24 mouse cellular contexts compared by ENCODE assay signal in the genomic region with DNA sequence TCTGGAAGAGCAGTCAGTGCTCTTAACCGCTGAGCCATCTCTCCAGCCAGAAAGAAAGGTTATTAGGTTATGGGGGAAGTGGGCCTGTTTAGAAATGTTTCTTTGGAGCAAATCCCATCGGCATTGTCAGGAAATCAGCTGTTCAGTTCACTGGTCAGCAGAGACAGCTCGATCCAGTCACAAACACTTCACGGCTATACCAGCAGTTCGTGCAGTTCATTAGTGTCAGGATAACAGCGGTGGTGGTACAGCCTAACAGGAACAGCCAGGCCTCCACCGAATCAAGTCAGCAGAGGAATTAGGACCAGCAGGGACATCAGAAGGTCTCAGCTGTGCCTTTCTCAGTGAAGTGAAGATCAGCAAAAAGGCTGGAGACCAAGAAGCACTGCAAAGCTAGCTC. TPM values are rescaled to one million over a fixed set of nuclear protein-coding genes. Genes with fewer than 3 reads are reported as not detected.
DNase-seq lines count a peak whose midpoint lies in the region; ATAC-seq and TF ChIP-seq lines count a peak whose summit lies in the region.
"Had no signal": no experiment of that assay in that cellular context is flagged by ENCODE, and none has a peak within 500 bp of the region (broad histone marks: within the 10 kb centered on the region; RNA-seq: fewer than 3 reads in every experiment).

No protein-coding gene starts in this region.

- TF ChIP-seq EP300 in lung, postnatal 0 days (IDR thresholded peaks at IDR 0.05) = no peak

- no peaks in the 10 kb centered on the region for H3K4me1 ChIP-seq in lung, embryonic 14.5 days (ENCODE audit: insufficient read depth)
- H3K4me1 ChIP-seq in lung, postnatal 0 days (ENCODE audit: insufficient read depth, low read depth, low read length) = no peaks in the 10 kb centered on the region
- H3K4me1 ChIP-seq in midbrain, embryonic 14.5 days (ENCODE audit: control insufficient read depth, insufficient read depth, low read length) = no peaks in the 10 kb centered on the region
- H3K4me1 ChIP-seq: embryonic facial prominence, embryonic 12.5 days; embryonic facial prominence, embryonic 15.5 days; forebrain, embryonic 12.5 days; forebrain, embryonic 15.5 days; heart, embryonic 12.5 days; heart, embryonic 15.5 days had no signal

- peaks cover 4% of the 10 kb centered on the region; the same call in 1 of the 2 replicates for H3K9me3 ChIP-seq in lung, embryonic 14.5 days (ENCODE audit: low read depth, low read length)
- peaks cover 3% of the 10 kb centered on the region; the same call in 1 of the 2 replicates for H3K9me3 ChIP-seq in lung, postnatal 0 days (ENCODE audit: low read length)
- peaks cover 3% of the 10 kb centered on the region; the same call in 1 of the 2 replicates for H3K9me3 ChIP-seq in midbrain, embryonic 14.5 days (ENCODE audit: control insufficient read depth, low read length)

- TF ChIP-seq CTCF in lung, embryonic 14.5 days (IDR thresholded peaks at IDR 0.05; ENCODE audit: low read depth) = no peak
- TF ChIP-seq CTCF in lung, postnatal 0 days (IDR thresholded peaks at IDR 0.05) = no peak

- no peak overlapping the region for H3K9ac ChIP-seq in lung, embryonic 14.5 days
- H3K9ac ChIP-seq in lung, postnatal 0 days (replicated peaks; ENCODE audit: low read depth) = no peak overlapping the region
- H3K9ac ChIP-seq in midbrain, embryonic 14.5 days (replicated peaks; ENCODE audit: low read length) = no peak overlapping the region
- H3K9ac ChIP-seq: embryonic facial prominence, embryonic 12.5 days; embryonic facial prominence, embryonic 15.5 days; forebrain, embryonic 12.5 days; forebrain, embryonic 15.5 days; heart, embryonic 12.5 days; heart, embryonic 15.5 days; hindbrain, embryonic 14.5 days had no signal

- H3K27me3 ChIP-seq in lung, embryonic 14.5 days (ENCODE audit: insufficient read depth, low read length) = no peaks in the 10 kb centered on the region
- H3K27me3 ChIP-seq in lung, postnatal 0 days (replicated peaks; ENCODE audit: insufficient read depth, low read length) = no peaks in the 10 kb centered on the region
- no peaks in the 10 kb centered on the region for H3K27me3 ChIP-seq in midbrain, embryonic 14.5 days (ENCODE audit: control insufficient read depth, insufficient read depth, low read length)
- H3K27me3 ChIP-seq: embryonic facial prominence, embryonic 12.5 days; embryonic facial prominence, embryonic 15.5 days; forebrain, embryonic 12.5 days; forebrain, embryonic 15.5 days; heart, embryonic 12.5 days; heart, embryonic 15.5 days had no signal

- no peak overlapping the region for H3K4me3 ChIP-seq in lung, embryonic 14.5 days (ENCODE audit: low read depth, low read length)
- no peak overlapping the region for H3K4me3 ChIP-seq in lung, postnatal 0 days (ENCODE audit: low read depth, low read length)
- H3K4me3 ChIP-seq in midbrain, embryonic 14.5 days (replicated peaks; ENCODE audit: low read depth, low read length) = no peak overlapping the region
- H3K4me3 ChIP-seq: embryonic facial prominence, embryonic 12.5 days; embryonic facial prominence, embryonic 15.5 days; forebrain, embryonic 12.5 days; forebrain, embryonic 15.5 days; heart, embryonic 12.5 days; heart, embryonic 15.5 days had no signal

- no peak for ATAC-seq in lung, embryonic 14.5 days (ENCODE audit: insufficient read depth)
- ATAC-seq in lung, postnatal 0 days = no peak
- no peak for ATAC-seq in midbrain, embryonic 14.5 days (ENCODE audit: low FRiP score, low TSS enrichment)
- ATAC-seq: CD4-positive, CD25-positive, alpha-beta regulatory T cell, adult 4 months; forebrain, embryonic 15.5 days; hindbrain, postnatal 0 days had no signal

- peak; percentile 61 for DNase-seq in lung, embryonic 14.5 days
- DNase-seq in lung, adult 18-20 months = no peak
- peak; percentile 26 for DNase-seq in lung, postnatal 0 days (ENCODE audit: low spot score)
- DNase-seq in lung, postnatal 10 days = peak; percentile 61
- DNase-seq in lung, postnatal 4 days = peak; percentile 20 to 53
- no peak for DNase-seq in midbrain, embryonic 14.5 days
- DNase-seq: adrenal gland, adult 2 months; adrenal gland, postnatal 14 days; cerebellum, adult 11 months; cerebellum, adult 2 months; cerebellum, adult 9-11 months; cerebellum, postnatal 25 days; gastrocnemius, postnatal 25 days; heart, postnatal 10 days; heart, postnatal 36 days had no signal

- 0 out of 2 replicates have a peak, but pooled peaks cover under 1% of the 10 kb centered on the region for H3K36me3 ChIP-seq in lung, embryonic 14.5 days (ENCODE audit: insufficient read depth)
- peaks cover under 1% of the 10 kb centered on the region; the same call in 1 of the 2 replicates for H3K36me3 ChIP-seq in lung, postnatal 0 days (ENCODE audit: insufficient read depth, low read length)
- H3K36me3 ChIP-seq in midbrain, embryonic 14.5 days (ENCODE audit: control insufficient read depth, insufficient read depth, low read length) = peaks cover 16% of the 10 kb centered on the region

- no peak overlapping the region for H3K27ac ChIP-seq in lung, embryonic 14.5 days (ENCODE audit: low read depth)
- H3K27ac ChIP-seq in lung, postnatal 0 days (ENCODE audit: low read length) = no peak overlapping the region
- no peak overlapping the region for H3K27ac ChIP-seq in midbrain, embryonic 14.5 days (replicated peaks; ENCODE audit: low read depth, low read length)
- H3K27ac ChIP-seq: embryonic facial prominence, embryonic 12.5 days; embryonic facial prominence, embryonic 15.5 days; forebrain, embryonic 12.5 days; forebrain, embryonic 15.5 days; heart, embryonic 15.5 days; hindbrain, embryonic 14.5 days; hindbrain, postnatal 0 days had no signal

- WGBS in lung, embryonic 14.5 days = 49% methylated on average over 7 of the region's 7 CpGs
- WGBS in lung, postnatal 0 days = 46% methylated on average over 7 of the region's 7 CpGs
- WGBS in midbrain, embryonic 14.5 days = 94% methylated on average over 7 of the region's 7 CpGs

- no peak overlapping the region for H3K4me2 ChIP-seq in lung, embryonic 14.5 days
- no peak overlapping the region for H3K4me2 ChIP-seq in lung, postnatal 0 days (replicated peaks; ENCODE audit: low read depth, low read length)
- H3K4me2 ChIP-seq in midbrain, embryonic 14.5 days (ENCODE audit: low read length) = no peak overlapping the region
- H3K4me2 ChIP-seq: embryonic facial prominence, embryonic 12.5 days; embryonic facial prominence, embryonic 15.5 days; forebrain, embryonic 12.5 days; forebrain, embryonic 15.5 days; heart, embryonic 12.5 days; heart, embryonic 15.5 days; hindbrain, embryonic 14.5 days had no signal

RNA-seq across cellular contexts. Expression of gene Zfp420, which starts 21.1 kb away (rescaled TPM):
- polyA plus RNA-seq in lung, embryonic 14.5 days (2014; fragmentation: Nextera tagmentation; extraction: Ambion mirVana) = 6.5 and 8.6 TPM in 2 replicates
- 3.3 and 4.0 TPM in 2 replicates for polyA plus RNA-seq in lung, postnatal 0 days (2015; fragmentation: Nextera tagmentation; extraction: Ambion mirVana)
- 23.9 and 25.4 TPM in 2 replicates for polyA plus RNA-seq in midbrain, embryonic 14.5 days (2014; fragmentation: Nextera tagmentation; extraction: Ambion mirVana)

RNA-seq across cellular contexts. Expression of gene Zfp27, which starts 25.5 kb away (rescaled TPM):
- 11.3 and 12.6 TPM in 2 replicates for polyA plus RNA-seq in lung, embryonic 14.5 days (2014; fragmentation: Nextera tagmentation; extraction: Ambion mirVana)
- 4.2 and 5.0 TPM in 2 replicates for polyA plus RNA-seq in lung, postnatal 0 days (2015; fragmentation: Nextera tagmentation; extraction: Ambion mirVana)
- polyA plus RNA-seq in midbrain, embryonic 14.5 days (2014; fragmentation: Nextera tagmentation; extraction: Ambion mirVana) = 13.8 and 17.5 TPM in 2 replicates

RNA-seq across cellular contexts. Expression of gene Zfp383, which starts 27.1 kb away (rescaled TPM):
- 4.6 and 5.7 TPM in 2 replicates for polyA plus RNA-seq in lung, embryonic 14.5 days (2014; fragmentation: Nextera tagmentation; extraction: Ambion mirVana)
- 3.4 and 3.7 TPM in 2 replicates for polyA plus RNA-seq in lung, postnatal 0 days (2015; fragmentation: Nextera tagmentation; extraction: Ambion mirVana)
- 7.0 and 12.3 TPM in 2 replicates for polyA plus RNA-seq in midbrain, embryonic 14.5 days (2014; fragmentation: Nextera tagmentation; extraction: Ambion mirVana)

RNA-seq across cellular contexts. Expression of gene Zfp940, which starts 27.4 kb away (rescaled TPM):
- polyA plus RNA-seq in lung, embryonic 14.5 days (2014; fragmentation: Nextera tagmentation; extraction: Ambion mirVana) = 6.0 and 7.2 TPM in 2 replicates
- 1.3 and 1.9 TPM in 2 replicates for polyA plus RNA-seq in lung, postnatal 0 days (2015; fragmentation: Nextera tagmentation; extraction: Ambion mirVana)
- 13.7 and 16.5 TPM in 2 replicates for polyA plus RNA-seq in midbrain, embryonic 14.5 days (2014; fragmentation: Nextera tagmentation; extraction: Ambion mirVana)

Comparison
In these comparisons a context has a peak if more than half of its experiments do, and no peak if none do; other contexts are left out.
1. DNase-seq: peak in lung, embryonic 14.5 days (single experiment), lung, postnatal 0 days (single experiment), lung, postnatal 10 days (single experiment) and lung, postnatal 4 days (2 of 2); none in lung, adult 18-20 months (0 of 2) and midbrain, embryonic 14.5 days (single experiment).